Mouse (Mus musculus): Measurements from ENCODE around the gene Eya4. TPM values are rescaled to one million over a fixed set of nuclear protein-coding genes. Genes with fewer than 3 reads are reported as not detected.

Eya4 gene
- polyA plus RNA-seq, 1 experiment, result 34.4 TPM

DNA sequence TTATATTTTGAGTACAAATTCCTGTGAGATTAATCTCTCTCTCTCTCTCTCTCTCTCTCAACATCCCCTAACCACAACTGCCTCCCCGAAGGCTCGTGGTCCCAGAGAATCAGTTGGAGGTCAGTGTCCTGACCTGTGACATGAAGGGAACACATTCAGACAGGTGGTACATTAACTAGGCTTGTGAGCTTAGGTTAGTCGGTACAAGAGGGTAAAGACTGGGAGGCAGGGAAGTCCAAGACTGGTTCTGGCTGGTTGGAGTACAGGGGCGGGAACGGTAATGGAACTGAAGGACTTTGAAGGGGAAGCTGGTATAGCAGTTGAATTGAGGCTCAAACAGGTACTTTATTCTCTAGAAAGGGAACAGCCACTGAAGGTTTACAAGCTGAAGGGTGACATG lies 287.9 kb downstream of the Eya4 start:
- H3K4me1 ChIP-seq (ENCODE audit: control insufficient read depth, insufficient read depth, low read length), result no peaks in the 10 kb centered on the region
- no peak overlapping the region for H3K4me3 ChIP-seq (ENCODE audit: insufficient read depth, low read length)
- H3K27ac ChIP-seq (ENCODE audit: insufficient read depth, low read length), result no peak overlapping the region
- TF ChIP-seq POLR2A (IDR thresholded peaks at IDR 0.05; ENCODE audit: low read depth, low read length) (no peak), CTCF (IDR thresholded peaks at IDR 0.05; ENCODE audit: borderline replicate concordance, insufficient read depth, low read length) (no peak)

GRCm38 (mm10) chr10:23060694-23061060 lies 289.9 kb downstream of the Eya4 start:
- TF ChIP-seq POLR2A (IDR thresholded peaks at IDR 0.05; ENCODE audit: low read depth, low read length), result no peak
- TF ChIP-seq CTCF (IDR thresholded peaks at IDR 0.05; ENCODE audit: borderline replicate concordance, insufficient read depth, low read length), result no peak
- Histone ChIP-seq H3K4me1 (ENCODE audit: control insufficient read depth, insufficient read depth, low read length) (no peaks in the 10 kb centered on the region), H3K27ac (ENCODE audit: insufficient read depth, low read length) (no peak overlapping the region), H3K4me3 (ENCODE audit: insufficient read depth, low read length) (no peak overlapping the region)

DNA sequence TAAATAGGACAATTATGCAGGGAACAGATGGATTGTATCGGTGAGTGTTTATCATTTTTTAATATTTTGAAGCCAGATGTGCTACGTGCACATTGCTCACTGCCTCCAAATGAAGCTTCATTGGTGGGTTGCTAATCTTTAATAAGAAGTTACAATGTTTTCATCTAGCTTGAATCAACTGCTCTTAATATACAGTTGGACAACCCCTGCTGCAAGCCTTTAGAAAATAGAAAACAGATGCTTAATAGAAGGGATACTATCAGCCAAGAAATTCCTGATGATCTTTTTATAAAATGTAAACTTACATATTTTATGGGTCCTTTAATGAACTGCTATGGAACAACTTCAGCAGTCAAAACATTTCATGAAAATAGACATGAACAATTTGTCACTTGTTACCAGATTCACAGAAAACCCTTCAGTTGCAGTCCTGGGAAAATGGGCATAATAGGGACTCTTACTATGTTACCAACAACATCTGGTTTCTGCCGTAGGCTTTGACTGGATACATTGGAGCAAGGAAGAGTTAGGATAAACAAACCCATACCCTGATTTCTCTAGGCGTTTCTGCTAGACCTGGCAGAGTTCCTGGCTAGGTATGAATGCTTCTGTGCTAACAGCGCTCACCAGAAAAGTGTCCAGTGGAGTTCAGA lies 290.4 kb downstream of the Eya4 start:
- no peaks in the 10 kb centered on the region for H3K4me1 ChIP-seq (ENCODE audit: control insufficient read depth, insufficient read depth, low read length)
- TF ChIP-seq CTCF (IDR thresholded peaks at IDR 0.05; ENCODE audit: borderline replicate concordance, insufficient read depth, low read length) (no peak), POLR2A (IDR thresholded peaks at IDR 0.05; ENCODE audit: low read depth, low read length) (no peak)
- no peak overlapping the region for H3K4me3 ChIP-seq (ENCODE audit: insufficient read depth, low read length)
- H3K27ac ChIP-seq (ENCODE audit: insufficient read depth, low read length), result no peak overlapping the region

DNA sequence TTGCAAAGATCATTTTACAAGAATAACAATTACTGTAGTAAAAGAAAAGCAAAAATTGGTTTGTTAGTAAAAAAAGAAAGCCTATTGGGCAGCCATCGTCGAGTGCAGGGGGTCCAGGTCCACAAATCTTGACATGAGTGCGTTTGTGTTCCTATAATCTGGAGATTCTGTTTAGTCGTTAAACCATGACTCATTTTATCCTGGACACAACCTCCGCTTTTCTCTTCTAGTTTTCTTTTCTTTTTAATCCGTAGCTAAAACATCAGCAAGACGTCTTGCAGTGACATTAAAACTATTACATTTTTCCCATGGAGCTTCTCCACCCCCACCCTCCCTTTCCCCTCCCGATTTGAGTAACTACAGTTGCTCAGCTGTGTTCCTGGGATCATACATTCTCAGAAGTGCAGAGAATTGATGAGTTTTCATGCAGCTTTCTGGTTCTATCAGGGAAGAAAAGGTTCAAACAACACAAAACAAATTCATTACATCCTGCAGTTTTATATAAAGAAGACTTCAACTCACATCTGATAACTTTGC lies 297.1 kb downstream of the Eya4 start:
- no peak overlapping the region for H3K27ac ChIP-seq (ENCODE audit: insufficient read depth, low read length)
- no peak for TF ChIP-seq POLR2A (IDR thresholded peaks at IDR 0.05; ENCODE audit: low read depth, low read length)
- no peak for TF ChIP-seq CTCF (IDR thresholded peaks at IDR 0.05; ENCODE audit: borderline replicate concordance, insufficient read depth, low read length)
- no peak overlapping the region for H3K4me3 ChIP-seq (ENCODE audit: insufficient read depth, low read length)
- H3K4me1 ChIP-seq (ENCODE audit: control insufficient read depth, insufficient read depth, low read length), result no peaks in the 10 kb centered on the region

Measured in embryonic fibroblast, embryonic 13.5 days (primary cell).